Mouse (Mus musculus) embryonic facial prominence, embryonic 13.5 days (tissue): ENCODE data around the gene Fkbp14. TPM values are rescaled to one million over a fixed set of nuclear protein-coding genes. Genes with fewer than 3 reads are reported as not detected.

Experiments
- ATAC-seq: fragments of 200-750 bp; cut with Nextera tagmentation; 2 replicates; pipeline ENCODE4 v1.8.0; 2017; ENCODE audit warnings: low read depth; ENCODE audit not compliant: insufficient number of reproducible peaks, insufficient read depth, low FRiP score, low TSS enrichment
- H3K27ac ChIP-seq: fragments of 300-500 bp; sonication (generic); 2 replicates; pipeline ENCODE4 v1.5.1; 2015; ENCODE audit warnings: moderate library complexity, mild to moderate bottlenecking, inconsistent platforms
- H3K27me3 ChIP-seq: fragments of 300-500 bp; sonication (generic); 2 replicates; pipeline ENCODE4 v1.6.1; 2015; ENCODE audit warnings: mild to moderate bottlenecking, inconsistent platforms
- H3K36me3 ChIP-seq: fragments of 300-500 bp; sonication (generic); 2 replicates; pipeline ENCODE4 v1.6.1; 2015; ENCODE audit warnings: mild to moderate bottlenecking, inconsistent platforms
- H3K4me1 ChIP-seq: fragments of 300-500 bp; sonication (generic); 2 replicates; pipeline ENCODE4 v1.6.1; 2015; ENCODE audit warnings: inconsistent platforms
- H3K4me2 ChIP-seq: fragments of 300-500 bp; sonication (generic); 2 replicates; pipeline ENCODE4 v1.6.1; 2015; ENCODE audit warnings: moderate library complexity, mild to moderate bottlenecking, inconsistent platforms
- H3K4me3 ChIP-seq: fragments of 300-500 bp; sonication (generic); 2 replicates; pipeline ENCODE4 v1.5.1; 2015; ENCODE audit warnings: mild to moderate bottlenecking, inconsistent platforms
- H3K9ac ChIP-seq: fragments of 300-500 bp; sonication (generic); 2 replicates; pipeline ENCODE4 v1.6.1; 2015; ENCODE audit warnings: mild to moderate bottlenecking, inconsistent platforms
- H3K9me3 ChIP-seq: fragments of 300-500 bp; sonication (generic); 2 replicates; pipeline ENCODE4 v1.6.1; 2016; ENCODE audit warnings: inconsistent platforms
- WGBS: fragments of 180-500 bp; shearing (Covaris S2); methylation state at CpG from one replicate; pipeline ENCODE4 v1.1.7; 2015; ENCODE audit warnings: mixed read lengths; 5-methylcytosine and 5-hydroxymethylcytosine counted together
- polyA plus RNA-seq: library from polyadenylated mRNA; unstranded; fragments of >200 nt; fragmentation: Nextera tagmentation; extraction: Ambion mirVana; gene quantifications from 2 replicates; pipeline ENCODE4 v1.2.1, GENCODE M21; 2015

The Fkbp14 gene
- polyA plus RNA-seq, 1 experiment from 2014 or later, result 37.9 TPM

DNA sequence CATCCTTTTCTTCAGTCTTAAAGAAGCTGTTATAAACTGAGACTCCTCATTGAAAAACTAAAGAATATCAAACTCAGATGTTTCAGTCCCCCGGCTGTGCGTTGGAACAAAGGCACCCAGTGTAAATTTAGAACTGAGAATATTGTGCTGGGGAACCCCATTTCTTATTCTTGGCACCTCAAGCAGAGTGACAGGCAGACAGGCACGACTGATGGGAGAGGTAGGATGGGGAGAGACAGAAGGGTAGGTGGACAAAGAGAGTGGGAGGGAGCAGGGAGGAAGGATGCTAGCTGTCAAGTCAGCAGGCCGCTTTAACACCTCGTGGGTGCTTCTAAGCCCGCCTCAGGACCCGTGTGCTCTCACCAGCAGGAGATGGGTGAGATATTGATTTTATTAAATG is 54.3 kb downstream of the Fkbp14 start:
- Histone ChIP-seq H3K27ac (no peak overlapping the region), H3K4me3 (no peak overlapping the region), H3K9ac (no peak overlapping the region), H3K9me3 (no peaks in the 10 kb centered on the region), H3K27me3 (no peaks in the 10 kb centered on the region), H3K4me1 (peaks cover 15% of the 10 kb centered on the region), H3K4me2 (no peak overlapping the region), H3K36me3 (no peaks in the 10 kb centered on the region)
- 70% methylated on average over 7 of the region's 7 CpGs for WGBS
- no peak for ATAC-seq

DNA sequence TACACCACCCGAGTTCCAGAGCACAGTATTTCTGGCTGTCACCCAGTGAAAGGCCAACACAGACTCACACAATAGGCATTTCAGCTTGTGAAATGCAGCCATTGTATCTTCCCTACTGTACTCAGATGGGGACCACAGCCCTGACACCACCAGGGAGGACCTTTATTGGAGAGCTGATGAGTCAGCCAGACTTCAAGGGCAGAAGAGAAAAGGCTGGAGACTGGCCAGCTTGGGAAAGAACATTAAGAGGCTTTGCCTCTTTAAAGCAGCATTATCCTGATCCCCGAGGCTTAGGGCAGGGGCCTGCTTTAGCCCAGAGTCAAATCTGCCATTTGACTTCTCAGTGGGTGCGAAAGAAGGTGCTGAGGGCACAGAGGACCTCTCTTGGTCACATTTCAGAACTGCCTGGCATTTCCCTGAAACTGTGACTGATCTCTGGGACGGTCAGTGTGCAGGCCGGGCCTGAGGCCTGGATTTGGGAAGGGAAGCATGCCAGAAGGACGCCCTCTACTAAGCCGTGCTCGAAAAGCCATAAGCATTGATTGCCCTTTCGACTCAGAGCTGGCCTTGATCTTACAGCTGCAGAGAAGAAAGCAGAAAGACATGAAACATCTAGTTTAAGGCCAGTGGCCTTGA is 56.7 kb downstream of the Fkbp14 start:
- H3K27me3 ChIP-seq, result no peaks in the 10 kb centered on the region
- WGBS, result 71% methylated on average over 9 of the region's 9 CpGs
- no peak overlapping the region for H3K4me2 ChIP-seq
- H3K9ac ChIP-seq, result no peak overlapping the region
- no peaks in the 10 kb centered on the region for H3K36me3 ChIP-seq
- H3K4me1 ChIP-seq, result peaks cover 19% of the 10 kb centered on the region
- no peaks in the 10 kb centered on the region for H3K9me3 ChIP-seq
- no peak overlapping the region for H3K27ac ChIP-seq
- H3K4me3 ChIP-seq, result no peak overlapping the region
- ATAC-seq, result no peak

DNA sequence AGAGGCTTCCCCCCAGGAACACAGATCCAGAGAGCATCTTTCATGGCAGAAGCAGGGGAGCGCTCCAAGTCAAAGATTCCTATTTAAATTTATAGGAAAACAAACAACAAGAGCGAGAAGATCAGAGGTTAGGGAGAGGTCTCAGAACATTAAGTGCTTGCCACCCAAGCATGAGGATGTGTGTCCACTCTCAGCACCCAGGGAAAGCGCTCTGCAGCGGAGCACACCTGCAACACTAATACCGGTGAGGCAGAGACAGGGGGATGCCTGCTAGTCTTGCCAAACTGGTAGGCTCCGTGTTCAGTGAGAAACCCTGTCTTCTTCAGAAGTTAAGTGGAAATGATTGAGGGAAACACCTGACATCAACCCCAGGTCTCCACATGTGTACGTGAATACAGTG is 57.7 kb downstream of the Fkbp14 start:
- no peak overlapping the region for H3K4me2 ChIP-seq
- H3K4me1 ChIP-seq, result peaks cover 17% of the 10 kb centered on the region
- H3K27ac ChIP-seq, result no peak overlapping the region
- H3K36me3 ChIP-seq, result no peaks in the 10 kb centered on the region
- no peaks in the 10 kb centered on the region for H3K9me3 ChIP-seq
- 86% methylated on average over 7 of the region's 7 CpGs for WGBS
- ATAC-seq, result no peak
- no peak overlapping the region for H3K9ac ChIP-seq
- no peak overlapping the region for H3K4me3 ChIP-seq
- no peaks in the 10 kb centered on the region for H3K27me3 ChIP-seq

- WGBS, result 19% methylated on average over 3 of the region's 3 CpGs
- H3K36me3 ChIP-seq, result no peaks in the 10 kb centered on the region
Measured at GRCm38 (mm10) chr6:54538773-54539173, 58.3 kb downstream of the Fkbp14 start.

DNA sequence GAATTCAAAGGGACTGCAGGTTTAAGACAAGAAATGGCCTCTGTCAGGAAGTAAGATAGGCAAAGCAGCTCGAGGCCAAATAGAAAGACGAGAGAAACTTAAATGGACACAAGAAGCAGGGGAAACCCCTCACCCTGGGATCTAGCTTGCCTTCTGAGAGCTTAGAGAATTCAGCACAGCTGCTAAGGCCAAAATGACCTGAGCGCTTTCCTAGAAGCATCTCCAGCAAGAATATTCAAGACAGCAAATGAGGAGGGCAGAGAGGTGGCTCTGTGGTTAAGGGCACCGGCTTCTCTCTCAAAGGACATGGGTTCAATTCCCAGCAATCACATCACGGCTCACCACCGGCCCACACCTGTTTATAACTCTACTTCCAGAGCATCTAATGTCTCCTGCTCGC is 60.1 kb downstream of the Fkbp14 start:
- 74% methylated on average over 7 of the region's 7 CpGs for WGBS

More at GRCm38 (mm10) chr6:54538773-54539173, 58.3 kb downstream of the Fkbp14 start:
- peaks cover 17% of the 10 kb centered on the region for H3K4me1 ChIP-seq
- no peak overlapping the region for H3K4me2 ChIP-seq
- H3K27ac ChIP-seq, result no peak overlapping the region
- no peak overlapping the region for H3K9ac ChIP-seq
- no peak for ATAC-seq
- H3K27me3 ChIP-seq, result no peaks in the 10 kb centered on the region
- no peaks in the 10 kb centered on the region for H3K9me3 ChIP-seq
- no peak overlapping the region for H3K4me3 ChIP-seq

DNA sequence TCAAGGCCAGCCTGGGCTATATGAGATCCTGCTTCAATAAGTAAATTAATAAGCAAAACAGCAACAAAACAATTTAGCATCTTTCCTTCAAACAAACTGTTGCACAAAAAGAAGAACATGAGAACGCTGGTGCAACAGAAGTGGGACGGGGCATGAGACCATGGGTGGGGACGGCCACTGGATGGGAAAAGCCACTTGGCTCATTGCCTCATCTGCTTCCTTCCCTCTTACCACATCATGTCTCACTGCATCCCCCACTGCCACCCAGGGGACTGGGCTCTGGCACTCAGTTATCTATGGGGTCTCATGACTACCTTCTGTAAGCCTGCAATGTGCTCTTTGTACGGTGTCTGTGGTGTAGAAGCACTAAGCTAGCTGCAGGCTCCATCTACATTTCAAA is 61.6 kb downstream of the Fkbp14 start:
- Histone ChIP-seq H3K9me3 (no peaks in the 10 kb centered on the region), H3K27ac (no peak overlapping the region), H3K36me3 (no peaks in the 10 kb centered on the region), H3K27me3 (no peaks in the 10 kb centered on the region), H3K4me1 (peaks cover 24% of the 10 kb centered on the region), H3K4me3 (no peak overlapping the region), H3K9ac (no peak overlapping the region), H3K4me2 (no peak overlapping the region)
- WGBS, result 85% methylated on average over 4 of the region's 4 CpGs
- no peak for ATAC-seq

More for the DNA sequence above, 60.1 kb downstream of the Fkbp14 start:
- Histone ChIP-seq H3K9me3 (no peaks in the 10 kb centered on the region), H3K4me1 (peaks cover 17% of the 10 kb centered on the region), H3K27ac (no peak overlapping the region), H3K27me3 (no peaks in the 10 kb centered on the region), H3K4me3 (no peak overlapping the region), H3K9ac (no peak overlapping the region), H3K36me3 (no peaks in the 10 kb centered on the region), H3K4me2 (no peak overlapping the region)
- no peak for ATAC-seq

DNA sequence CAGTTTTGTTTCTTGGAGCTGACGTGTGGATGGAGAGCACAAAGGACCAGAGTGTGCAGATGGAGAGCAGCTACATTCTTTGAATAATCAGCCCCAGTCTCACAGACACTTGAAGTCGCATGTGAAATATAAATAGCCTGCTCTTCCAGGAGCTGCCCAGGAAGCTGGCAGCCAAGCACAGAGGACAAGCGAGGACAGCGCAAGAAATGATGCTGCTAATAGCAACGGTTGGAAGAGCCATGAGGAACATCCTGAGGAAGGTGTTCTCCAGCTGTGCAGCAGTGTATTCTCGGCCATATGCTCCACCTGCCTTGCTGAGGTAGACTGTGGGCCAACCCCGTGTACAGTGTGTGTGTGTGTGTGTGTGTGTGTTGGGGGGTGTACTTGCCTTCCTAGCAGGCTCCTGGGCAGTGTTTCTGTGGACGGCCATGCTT is 66.0 kb downstream of the Fkbp14 start:
- ATAC-seq, result no peak
- no peaks in the 10 kb centered on the region for H3K9me3 ChIP-seq
- no peaks in the 10 kb centered on the region for H3K27me3 ChIP-seq
- peaks cover 17% of the 10 kb centered on the region for H3K4me1 ChIP-seq
- no peaks in the 10 kb centered on the region for H3K36me3 ChIP-seq
- H3K4me2 ChIP-seq, result no peak overlapping the region
- no peak overlapping the region for H3K4me3 ChIP-seq
- no peak overlapping the region for H3K9ac ChIP-seq
- 50% methylated on average over 8 of the region's 8 CpGs for WGBS
- H3K27ac ChIP-seq, result no peak overlapping the region

DNA sequence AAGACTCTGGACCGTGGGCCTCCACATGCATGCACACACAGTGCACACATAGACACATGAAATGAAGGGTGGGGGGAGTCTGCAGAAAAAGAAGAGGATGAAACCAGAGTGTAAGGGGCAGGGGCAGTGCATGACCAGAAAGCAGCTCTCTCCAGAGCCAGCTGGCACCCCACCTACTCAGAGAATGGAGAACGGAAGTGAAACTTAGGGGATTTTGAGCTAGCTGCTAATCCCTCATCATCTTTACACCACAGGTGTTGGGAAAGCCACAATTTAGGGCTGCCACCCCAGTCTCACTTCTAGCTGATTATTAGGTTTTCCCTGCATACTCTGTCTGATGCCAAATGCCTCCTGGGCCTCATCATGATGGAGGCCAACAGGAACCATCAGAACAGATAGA is 66.9 kb downstream of the Fkbp14 start:
- peaks cover 10% of the 10 kb centered on the region for H3K4me1 ChIP-seq
- no peak overlapping the region for H3K4me2 ChIP-seq
- no peak for ATAC-seq
- 84% methylated on average over 2 of the region's 2 CpGs for WGBS
- no peaks in the 10 kb centered on the region for H3K36me3 ChIP-seq
- H3K27me3 ChIP-seq, result no peaks in the 10 kb centered on the region
- H3K9ac ChIP-seq, result no peak overlapping the region
- no peak overlapping the region for H3K27ac ChIP-seq
- no peak overlapping the region for H3K4me3 ChIP-seq
- H3K9me3 ChIP-seq, result no peaks in the 10 kb centered on the region

DNA sequence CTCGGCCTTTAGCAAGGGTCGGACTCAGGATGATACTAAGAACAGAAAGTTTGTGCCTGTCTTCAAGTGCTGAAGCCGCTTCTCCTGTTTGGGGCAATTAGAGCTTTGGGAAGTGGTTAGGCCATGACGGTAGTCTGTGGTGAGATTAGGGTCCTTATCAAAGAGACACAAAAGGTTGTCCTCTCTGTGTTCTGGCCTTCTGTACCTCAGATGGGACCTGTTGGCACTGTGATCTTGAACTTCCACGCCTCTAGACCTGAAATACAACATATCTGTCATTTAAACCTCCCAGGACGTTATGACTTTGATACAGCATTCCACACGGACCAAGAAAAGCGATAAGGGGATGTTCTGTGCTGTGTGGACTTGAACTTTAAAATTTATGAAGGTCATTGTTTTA is 68.4 kb downstream of the Fkbp14 start:
- 86% methylated on average over 8 of the region's 8 CpGs for WGBS
- Histone ChIP-seq H3K4me2 (no peak overlapping the region), H3K9me3 (no peaks in the 10 kb centered on the region), H3K4me3 (no peak overlapping the region), H3K9ac (no peak overlapping the region), H3K36me3 (no peaks in the 10 kb centered on the region), H3K4me1 (peaks cover 10% of the 10 kb centered on the region), H3K27ac (no peak overlapping the region), H3K27me3 (no peaks in the 10 kb centered on the region)
- ATAC-seq, result no peak

Other genes starting within 250 kb of the Fkbp14 start
- gene Wipf3, start 167.7 kb downstream of the Fkbp14 start, polyA plus RNA-seq, result 1.1 and 1.5 TPM in 2 replicates
- gene Scrn1, start 30.8 kb downstream of the Fkbp14 start, polyA plus RNA-seq, result 7.3 and 11.0 TPM in 2 replicates
- gene Plekha8, start 2.2 kb downstream of the Fkbp14 start, polyA plus RNA-seq, result 12.0 and 12.5 TPM in 2 replicates
- gene Mturn, start 84.3 kb upstream of the Fkbp14 start, polyA plus RNA-seq, result 9.9 and 11.9 TPM in 2 replicates
- gene Znrf2, start 219.6 kb upstream of the Fkbp14 start, polyA plus RNA-seq, result 3.5 and 3.7 TPM in 2 replicates